Comparison of ENCODE assay signal across 28 mouse cellular contexts in genomic region chr12:77222272-77222874, GRCm38 (mm10).
"Had no signal": no experiment of that assay in that cellular context is flagged by ENCODE, and none has a peak within 500 bp of the region (broad histone marks: within the 10 kb centered on the region; RNA-seq: fewer than 3 reads in every experiment).

No protein-coding gene starts in this region.

- H3K27me3 ChIP-seq: embryonic facial prominence, embryonic 12.5 days; embryonic facial prominence, embryonic 13.5 days; embryonic facial prominence, embryonic 15.5 days; forebrain, embryonic 12.5 days; forebrain, embryonic 13.5 days; forebrain, embryonic 15.5 days had no signal

- H3K4me1 ChIP-seq: embryonic facial prominence, embryonic 12.5 days; embryonic facial prominence, embryonic 13.5 days; embryonic facial prominence, embryonic 15.5 days; forebrain, embryonic 10.5 days; forebrain, embryonic 12.5 days; forebrain, embryonic 13.5 days; forebrain, embryonic 15.5 days; heart, embryonic 10.5 days had no signal

- H3K36me3 ChIP-seq: embryonic facial prominence, embryonic 12.5 days; embryonic facial prominence, embryonic 13.5 days; embryonic facial prominence, embryonic 15.5 days; forebrain, embryonic 10.5 days; forebrain, embryonic 12.5 days; forebrain, embryonic 15.5 days; heart, embryonic 10.5 days had no signal

- DNase-seq: cerebellum, adult 8-10 months; cerebellum, adult 9-10 months; cerebellum, adult 9-11 months; cerebellum, postnatal 10 days; cerebellum, postnatal 14 days; cerebellum, postnatal 25 days; cerebellum, postnatal 36 days; embryo, embryonic 11 days; forebrain, postnatal 0 days; gastrocnemius, adult 2 months; gastrocnemius, postnatal 10 days; gastrocnemius, postnatal 14 days; gastrocnemius, postnatal 25 days; gastrocnemius, postnatal 36 days; heart, adult 11 months; heart, adult 18-20 months; heart, adult 2 months had no signal

- H3K9ac ChIP-seq: embryonic facial prominence, embryonic 12.5 days; embryonic facial prominence, embryonic 13.5 days; embryonic facial prominence, embryonic 15.5 days; forebrain, embryonic 12.5 days; forebrain, embryonic 13.5 days; forebrain, embryonic 15.5 days; forebrain, postnatal 0 days had no signal

- H3K4me3 ChIP-seq: embryonic facial prominence, embryonic 12.5 days; embryonic facial prominence, embryonic 13.5 days; embryonic facial prominence, embryonic 15.5 days; erythroblast, embryonic 14.5 days; forebrain, embryonic 10.5 days; forebrain, embryonic 12.5 days; forebrain, embryonic 13.5 days; forebrain, embryonic 15.5 days; gastrocnemius, adult 2 months; heart, adult 2 months; heart, embryonic 10.5 days had no signal

- H3K27ac ChIP-seq: embryonic facial prominence, embryonic 12.5 days; embryonic facial prominence, embryonic 13.5 days; embryonic facial prominence, embryonic 15.5 days; forebrain, embryonic 10.5 days; forebrain, embryonic 12.5 days; forebrain, embryonic 13.5 days; forebrain, embryonic 15.5 days; gastrocnemius, adult 2 months; heart, adult 2 months; heart, embryonic 10.5 days had no signal

- ATAC-seq: forebrain, embryonic 13.5 days; forebrain, embryonic 14.5 days; forebrain, embryonic 15.5 days; forebrain, embryonic 16.5 days; forebrain, postnatal 0 days had no signal

- H3K9me3 ChIP-seq: embryonic facial prominence, embryonic 12.5 days; embryonic facial prominence, embryonic 13.5 days; embryonic facial prominence, embryonic 15.5 days; forebrain, embryonic 10.5 days; forebrain, embryonic 12.5 days; forebrain, embryonic 13.5 days; forebrain, embryonic 15.5 days; heart, embryonic 10.5 days had no signal
